Mouse (Mus musculus) embryo, embryonic 9.5 days (tissue): ENCODE results near the gene Fbrsl1.
"Not testable (repeated sequence)": the region's sequence is repeated elsewhere in the genome, so short reads cannot be mapped to it uniquely, and the experiment has no call there.

Source experiments
- DNase-seq: peaks from one replicate; pipeline ENCODE4 v3.0.0-alpha.2; 2017; ENCODE audit errors: extremely low spot score

Fbrsl1 gene

DNA sequence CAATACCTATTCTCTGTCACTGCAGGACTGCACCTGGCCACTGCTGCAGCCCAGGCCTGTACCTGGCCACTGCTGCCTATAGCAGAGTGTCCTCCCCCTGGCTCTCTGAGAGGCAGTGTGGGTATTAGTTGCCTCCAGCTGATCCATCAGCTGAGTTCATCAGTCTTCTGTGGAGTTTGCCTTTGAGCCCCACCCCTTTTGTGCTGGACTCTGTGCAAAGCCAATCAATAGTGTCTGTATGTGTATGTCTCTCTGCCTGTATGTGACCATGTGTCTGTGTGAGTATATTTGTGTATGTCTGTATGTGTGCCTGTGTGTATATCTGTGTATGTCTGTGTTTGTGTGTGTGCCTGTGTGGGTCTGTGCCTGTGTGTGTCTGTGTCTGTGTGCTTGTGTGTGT lies 7.0 kb upstream of the Fbrsl1 start:
- no peak for DNase-seq

DNA sequence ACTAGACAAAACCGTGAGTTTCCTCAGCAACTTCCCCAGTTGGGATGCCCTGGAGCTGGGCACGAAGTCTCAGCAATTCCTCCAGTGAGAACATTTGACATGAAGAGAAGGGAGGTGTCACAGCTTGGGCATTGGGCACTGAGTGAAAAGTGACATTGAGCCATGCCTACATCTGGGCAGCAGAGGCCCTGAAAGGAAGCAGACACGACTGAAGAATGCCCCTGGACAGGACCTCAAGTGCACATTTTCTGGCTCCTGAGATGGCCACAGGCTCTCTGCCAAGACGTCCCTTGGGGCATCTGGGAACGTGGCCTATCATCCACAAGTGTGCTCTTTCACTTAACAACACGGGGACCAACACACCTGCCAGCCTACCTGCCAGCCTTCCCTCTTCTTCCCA lies 991 bp upstream of the Fbrsl1 start:
- no peak for DNase-seq

DNA sequence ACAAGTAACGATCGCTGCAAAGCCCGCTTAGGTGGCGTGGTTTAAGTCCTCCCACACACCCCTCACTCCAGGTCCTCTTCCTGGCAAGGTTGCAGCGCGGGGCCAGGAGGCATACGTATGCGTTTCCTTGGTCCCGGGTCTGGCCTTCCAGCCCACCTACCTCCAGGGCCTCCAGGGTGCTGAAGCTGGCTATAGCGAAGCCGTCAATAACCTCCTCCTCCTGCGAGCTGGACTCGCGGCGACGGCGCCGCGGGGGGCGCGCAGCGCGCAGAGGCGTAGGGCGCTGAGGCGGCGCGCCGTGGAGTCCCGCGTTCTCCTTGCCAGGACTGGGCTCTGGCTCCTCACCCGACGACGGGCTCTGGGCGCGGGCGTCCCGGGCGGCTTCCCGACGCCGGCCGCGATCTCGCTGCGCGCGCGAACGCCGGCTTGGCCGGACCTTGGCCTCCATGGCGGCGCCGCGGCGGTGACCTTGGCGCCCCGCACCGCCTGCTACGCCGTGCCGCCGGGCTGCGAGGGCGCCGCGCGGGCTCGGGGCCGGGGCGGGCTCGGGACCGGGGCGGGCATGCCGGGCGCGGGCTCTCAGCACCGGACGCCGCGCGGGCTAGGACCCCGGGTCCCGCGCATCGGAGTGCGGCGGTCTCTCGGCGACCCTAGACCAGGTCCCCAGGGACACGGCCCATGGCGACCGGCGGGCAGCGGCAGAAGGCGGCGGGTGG lies 425 bp downstream of the Fbrsl1 start:
- peak; percentile 39 for DNase-seq

DNA sequence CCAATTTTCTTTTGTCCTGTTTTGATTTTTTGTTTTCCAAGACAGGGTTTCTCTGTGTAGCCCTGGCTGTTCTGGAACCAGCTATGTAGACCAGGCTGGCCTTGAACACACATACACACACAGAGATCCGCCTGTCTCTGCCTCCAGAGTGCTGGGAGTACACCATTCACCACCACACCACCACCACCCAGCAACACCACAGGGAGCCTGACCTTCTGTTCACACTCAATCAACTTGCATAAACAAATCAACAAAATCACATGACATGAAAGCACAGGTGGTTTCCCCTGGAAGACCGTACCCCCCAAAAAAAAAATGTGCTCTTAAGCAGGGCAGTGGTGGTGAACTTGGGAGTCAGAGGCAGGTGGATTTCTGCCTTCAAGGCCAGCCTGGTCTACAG lies 3.8 kb downstream of the Fbrsl1 start:
- no peak for DNase-seq

DNA sequence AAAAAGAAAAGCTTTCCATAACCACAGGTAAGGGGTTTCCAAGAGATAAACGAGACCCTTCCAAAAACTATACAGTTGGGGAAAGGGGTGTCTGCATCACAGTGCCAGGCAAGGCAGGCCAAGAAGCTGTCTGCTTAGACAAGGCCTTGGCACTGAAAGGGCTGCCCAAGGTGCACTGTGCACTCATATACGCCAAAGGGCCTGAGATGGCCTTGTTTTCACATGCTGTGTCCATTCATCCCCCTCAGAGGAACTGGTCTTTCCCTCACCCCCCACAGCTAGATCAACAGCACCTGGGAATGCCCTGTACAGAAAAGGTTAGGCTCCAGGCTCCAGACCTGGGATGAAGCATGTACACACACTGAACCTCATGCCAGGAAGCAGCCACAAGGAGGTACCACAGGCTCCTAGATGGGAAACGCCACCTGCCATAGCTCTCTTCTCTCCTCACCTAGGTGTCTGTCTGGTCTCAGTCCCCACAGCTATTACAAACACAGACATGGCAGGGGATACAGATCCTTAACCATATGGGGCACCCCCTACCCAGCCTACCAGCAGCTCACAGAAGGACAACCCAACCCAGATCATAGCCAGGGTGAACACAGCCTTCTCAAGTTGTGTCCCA lies 5.2 kb downstream of the Fbrsl1 start:
- no peak for DNase-seq

DNA sequence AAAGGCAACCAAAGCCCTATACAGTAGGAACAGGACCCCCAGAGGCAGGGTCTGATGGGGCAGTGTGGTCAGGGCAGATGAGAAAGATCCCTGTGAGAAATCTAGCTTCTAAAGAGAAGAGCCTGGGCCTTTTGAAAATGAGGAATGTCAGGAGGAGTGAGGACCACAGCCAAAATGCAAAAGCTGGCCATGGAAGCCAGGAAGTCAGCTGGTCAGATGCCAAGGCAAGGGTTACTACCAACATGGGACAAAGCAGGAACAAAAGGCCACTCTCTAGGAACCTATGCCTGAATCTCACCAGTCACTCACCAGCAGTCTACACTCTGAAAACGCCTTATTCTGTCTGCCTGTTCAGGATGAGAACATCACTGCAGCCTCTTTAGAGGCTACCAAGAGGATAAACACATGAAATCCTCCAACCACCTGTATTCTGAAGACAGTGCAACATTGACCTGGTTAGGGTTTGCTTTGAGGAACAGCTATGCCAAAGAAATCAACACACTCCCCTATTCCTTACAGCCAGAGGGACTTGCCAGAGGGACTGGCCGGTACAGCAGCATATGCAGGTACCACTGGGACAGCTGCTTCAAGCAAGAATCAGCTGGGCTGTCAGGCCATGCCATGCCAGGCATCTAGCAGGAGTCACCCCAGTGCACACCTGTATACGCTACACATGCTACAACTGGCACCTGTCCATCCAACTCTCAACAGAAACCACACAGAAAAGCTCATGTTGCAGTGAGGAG lies 8.6 kb downstream of the Fbrsl1 start:
- DNase-seq: no peak

DNA sequence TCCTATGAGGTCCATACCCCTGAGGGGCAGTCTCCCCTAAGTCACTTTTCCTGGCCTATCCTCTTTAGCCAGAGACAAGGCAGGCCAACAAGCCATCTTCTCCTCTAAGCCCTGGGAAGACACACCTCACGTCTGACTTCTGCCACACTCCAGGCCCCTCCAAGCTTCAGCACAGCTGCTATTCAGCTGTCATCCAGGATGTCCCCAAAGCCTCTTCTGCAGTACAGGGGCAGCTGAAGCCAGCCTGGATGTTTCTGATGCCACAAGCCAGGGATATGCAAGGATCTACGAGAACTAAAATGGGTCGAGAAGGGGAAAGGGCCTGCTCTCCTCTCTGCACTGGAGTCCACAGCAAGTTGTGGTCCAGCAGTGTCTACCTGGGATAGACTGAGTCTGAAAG lies 9.7 kb downstream of the Fbrsl1 start:
- DNase-seq: no peak

DNA sequence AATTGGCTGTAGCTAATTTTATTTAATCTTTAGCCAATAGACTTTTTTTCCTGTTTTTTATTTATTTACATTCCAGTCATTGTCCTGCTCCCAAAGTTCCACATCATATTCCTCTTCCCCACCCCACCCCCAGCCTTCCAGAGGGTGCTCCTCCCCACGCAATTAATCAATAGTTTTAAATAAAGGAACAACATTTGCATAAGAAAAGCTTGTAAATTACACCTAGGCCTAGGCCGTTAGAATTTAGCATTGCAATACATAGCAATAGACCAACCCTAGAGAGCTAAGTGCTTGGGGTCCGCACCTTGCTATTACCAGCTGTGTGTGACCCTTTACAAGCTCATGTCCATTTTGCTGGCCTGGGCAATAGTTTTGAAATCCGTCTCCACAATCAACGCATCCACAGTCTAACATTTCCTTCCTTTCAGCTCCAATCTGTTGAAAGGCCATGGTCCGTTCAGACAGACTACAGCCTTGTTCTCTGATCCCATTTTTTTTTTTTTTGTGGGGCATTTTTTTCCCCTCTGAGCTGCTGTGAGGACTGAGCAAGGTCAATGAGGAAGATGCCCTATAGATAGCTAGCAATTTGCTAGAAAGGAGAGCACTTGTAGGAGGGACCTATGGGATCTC lies 10.6 kb downstream of the Fbrsl1 start:
- DNase-seq: no peak

DNA sequence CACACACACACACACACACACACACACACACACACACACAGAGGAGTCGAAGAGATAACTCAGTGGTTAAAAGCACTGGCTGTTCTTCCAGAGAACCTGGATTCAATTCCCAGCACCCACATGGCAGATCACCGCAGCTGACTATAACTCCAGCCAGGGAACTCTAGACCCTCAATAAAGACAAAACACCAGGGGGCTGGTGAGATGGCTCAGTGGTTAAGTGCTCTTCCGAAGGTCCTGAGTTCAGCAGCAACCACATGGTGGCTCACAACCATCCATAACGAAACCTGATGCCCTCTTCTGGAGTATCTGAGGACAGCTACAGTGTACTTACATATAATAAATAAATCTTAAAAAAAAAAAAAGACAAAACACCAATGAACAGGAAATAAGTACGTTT lies 12.1 kb downstream of the Fbrsl1 start:
- DNase-seq: not testable (repeated sequence)

DNA sequence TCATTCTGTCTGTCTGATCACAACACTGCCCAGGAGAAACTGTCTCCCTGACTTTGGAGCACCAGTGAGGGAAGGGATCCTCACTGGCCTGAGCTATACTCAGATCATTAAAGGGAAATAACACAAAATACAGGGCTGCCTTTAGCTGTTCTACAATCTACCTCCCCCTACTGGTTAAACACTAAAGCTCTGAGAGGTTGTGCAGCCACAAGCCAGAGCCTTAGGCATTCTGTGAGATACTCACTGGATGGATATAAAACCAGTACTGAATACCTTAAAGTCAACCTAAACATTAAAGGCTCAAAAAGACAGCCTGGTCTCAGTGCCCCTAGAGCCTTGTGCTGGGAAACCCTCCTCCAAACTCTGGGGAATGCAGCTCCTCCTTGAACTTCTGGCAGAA lies 13.5 kb downstream of the Fbrsl1 start:
- DNase-seq: no peak

DNA sequence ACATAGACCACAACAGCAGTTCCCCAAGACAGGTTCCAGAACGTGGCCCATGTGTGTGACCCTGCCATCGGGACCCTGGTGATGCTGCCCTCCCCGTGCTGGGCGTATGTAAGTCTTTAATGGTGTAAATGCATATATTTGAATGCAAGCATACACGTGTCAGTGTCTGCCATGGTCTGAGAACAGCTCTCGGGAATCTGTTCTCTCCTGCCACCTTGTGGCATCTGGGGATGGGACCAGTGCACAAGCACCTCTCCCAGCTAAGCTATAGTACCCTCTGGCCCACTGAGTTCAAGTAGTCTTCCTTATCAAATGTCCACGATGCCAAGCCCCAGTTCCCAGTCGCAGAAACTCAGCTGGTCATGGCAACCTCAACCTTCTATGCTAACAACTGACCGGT lies 19.3 kb downstream of the Fbrsl1 start:
- DNase-seq: peak; percentile 52

DNA sequence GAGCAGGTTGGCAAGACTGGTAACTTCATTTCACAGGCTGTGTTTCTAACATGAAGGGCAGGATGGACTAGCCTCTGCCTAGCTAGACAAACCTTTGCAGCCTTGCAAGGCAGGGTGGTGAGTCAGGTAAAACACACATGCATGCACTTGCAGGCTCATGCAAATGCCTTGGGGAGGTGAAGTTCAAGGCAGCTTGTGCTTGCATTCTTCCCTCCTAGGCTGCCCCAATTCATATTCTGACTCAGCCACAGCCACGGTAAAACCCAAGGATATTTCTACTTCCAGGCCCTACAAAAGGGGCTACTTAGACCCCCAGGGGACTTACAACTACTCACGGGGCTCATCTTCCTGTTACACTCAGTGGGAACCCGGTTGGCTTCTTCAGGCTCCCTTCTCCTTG lies 20.0 kb downstream of the Fbrsl1 start:
- no peak for DNase-seq

DNA sequence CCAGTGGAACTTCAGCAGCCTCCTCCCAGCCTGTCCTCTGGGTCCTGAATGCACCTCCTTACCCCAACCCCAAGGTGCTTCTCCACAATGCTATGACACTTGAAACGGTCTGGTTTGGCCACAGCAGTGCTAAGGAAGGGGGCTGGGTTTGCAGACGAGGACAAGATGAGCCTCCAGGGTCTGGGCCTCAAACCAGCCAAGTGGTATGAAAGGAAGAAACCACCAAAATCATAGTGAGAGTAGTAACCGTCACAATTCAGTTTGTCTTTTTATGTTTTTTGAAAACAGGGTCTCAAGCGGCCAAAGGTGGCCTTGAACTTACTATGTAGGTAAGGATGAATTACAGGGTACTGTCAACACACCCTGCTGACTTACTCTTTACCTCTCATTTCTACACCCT lies 23.1 kb downstream of the Fbrsl1 start:
- DNase-seq: no peak

DNA sequence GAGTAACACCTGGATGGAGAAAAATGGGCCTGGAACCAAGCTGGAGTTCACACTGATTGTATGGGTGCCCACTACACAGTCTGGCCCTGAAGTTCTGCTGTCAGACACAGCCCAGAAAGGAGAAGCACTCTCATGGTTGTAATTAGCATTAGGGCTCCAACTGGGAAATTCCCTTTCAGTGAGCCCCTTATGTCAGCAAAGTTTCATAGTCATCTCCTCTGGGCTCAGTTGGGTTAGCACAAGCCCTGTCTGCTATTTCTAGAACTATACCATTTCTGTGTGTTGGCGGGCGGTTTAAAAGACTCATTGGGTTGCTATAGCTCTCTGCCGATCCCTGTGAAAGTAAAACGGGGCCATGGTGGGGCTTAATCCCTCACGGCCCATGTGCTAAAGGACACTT lies 24.1 kb downstream of the Fbrsl1 start:
- DNase-seq: no peak

DNA sequence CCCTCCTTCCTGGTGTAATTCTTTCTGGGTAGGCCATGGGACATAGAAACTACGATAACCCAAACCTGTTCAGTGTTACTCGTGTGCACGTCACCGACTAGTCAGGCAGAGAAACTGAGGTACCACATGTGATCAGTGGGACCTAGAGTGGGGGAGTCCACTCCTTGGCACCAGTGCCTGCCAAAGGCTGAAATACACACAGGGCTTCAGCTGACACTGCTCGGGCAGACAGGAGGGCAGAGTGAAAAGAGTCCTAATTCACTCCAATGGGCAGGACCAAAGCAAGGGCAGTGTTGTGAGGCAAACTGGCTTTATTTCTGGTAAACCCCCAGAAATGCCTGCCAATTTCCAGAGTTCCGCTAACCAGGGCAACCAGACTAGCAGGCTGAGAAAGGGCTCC lies 26.9 kb downstream of the Fbrsl1 start:
- DNase-seq: no peak

DNA sequence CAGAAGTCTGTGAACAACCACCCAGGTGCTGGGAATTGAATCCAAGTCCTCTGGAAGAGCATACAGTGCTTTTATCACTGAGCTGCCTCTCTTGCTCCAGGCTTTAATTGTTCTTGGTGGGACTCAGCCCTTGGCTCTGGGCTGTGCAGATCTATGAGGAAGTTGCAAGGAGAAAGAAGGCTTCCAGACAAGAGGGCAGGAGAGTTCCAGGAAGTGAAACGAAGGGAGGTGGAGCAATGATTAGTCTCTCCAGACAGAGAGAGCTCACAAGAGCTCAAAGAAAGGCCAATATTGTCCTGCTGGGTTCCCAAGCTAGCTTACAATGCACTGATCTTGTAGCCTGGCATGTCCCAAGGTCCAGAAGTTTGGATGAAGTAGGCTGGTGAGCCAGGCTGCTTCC lies 27.4 kb downstream of the Fbrsl1 start:
- no peak for DNase-seq

DNA sequence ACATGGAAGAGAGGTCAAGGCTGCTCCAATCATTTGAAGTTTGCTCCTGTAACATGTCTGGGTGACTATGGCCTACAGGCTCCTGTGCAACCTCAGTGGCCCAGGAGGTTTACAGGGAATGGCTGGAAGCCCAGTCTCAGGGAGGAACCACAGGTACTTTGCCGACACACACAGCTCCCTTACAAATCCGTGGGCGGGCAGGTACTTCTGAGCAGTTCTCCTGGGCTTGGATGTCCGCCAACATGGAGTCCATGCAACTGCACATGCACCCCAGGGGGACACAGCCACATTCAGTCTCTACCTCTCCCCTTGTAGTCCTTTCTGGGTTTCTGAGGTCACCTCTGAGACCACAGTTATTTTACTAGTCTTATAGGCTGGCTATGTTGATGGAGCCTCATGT lies 28.1 kb downstream of the Fbrsl1 start:
- DNase-seq: no peak

DNA sequence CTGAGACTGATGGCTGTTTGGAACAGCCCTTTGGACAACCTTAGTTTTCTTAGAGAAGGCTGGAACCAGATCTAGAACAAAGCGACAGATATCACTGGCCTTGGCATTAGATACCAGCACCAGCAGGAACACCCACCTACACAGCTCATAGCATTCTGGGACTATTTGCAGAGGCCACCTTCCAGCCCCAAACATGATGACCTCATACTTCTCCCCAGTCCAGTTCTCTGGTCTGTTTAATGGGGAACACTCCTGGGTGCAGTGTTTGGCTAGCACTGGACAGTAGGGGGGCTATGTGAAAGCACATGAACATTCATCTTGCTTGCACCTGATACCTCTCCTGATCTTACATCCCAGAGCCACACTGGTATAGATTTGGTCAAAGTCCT lies 29.8 kb downstream of the Fbrsl1 start:
- DNase-seq: no peak

DNA sequence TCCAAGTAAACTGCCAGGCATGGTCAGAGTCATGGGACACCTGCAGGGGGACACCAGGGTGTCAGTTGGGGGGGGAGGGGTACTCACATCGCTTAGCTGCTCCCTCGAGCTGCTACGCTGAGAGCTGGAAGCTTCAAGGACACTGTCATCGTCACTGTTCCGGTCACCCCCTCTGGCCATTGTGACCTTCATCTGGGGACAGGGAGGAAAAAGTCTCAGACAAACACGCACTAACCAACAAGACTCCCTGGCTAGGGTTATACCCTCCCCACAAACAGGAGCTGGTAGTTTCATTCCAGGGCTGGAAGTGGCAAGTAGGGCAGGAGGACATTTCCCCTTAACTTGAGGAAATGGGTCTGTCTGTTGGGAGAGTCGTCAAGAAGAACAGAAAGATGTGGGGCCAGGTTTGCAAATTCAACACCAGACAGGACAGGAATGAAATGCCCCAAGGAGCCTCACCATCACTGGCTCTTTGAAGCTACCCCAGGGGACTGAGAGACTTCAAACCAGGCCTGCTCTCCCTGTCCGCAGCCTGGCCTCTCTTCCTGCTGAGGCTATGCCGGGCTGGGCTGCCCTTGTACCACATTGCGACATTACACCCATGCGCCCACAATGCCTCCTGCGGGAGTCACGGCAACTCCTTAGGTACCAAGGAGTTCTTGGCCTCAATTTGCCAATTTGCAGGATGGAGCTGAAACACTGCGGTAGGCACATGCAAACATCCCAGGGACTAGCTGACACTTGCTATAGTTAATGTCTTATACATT lies 30.4 kb downstream of the Fbrsl1 start:
- DNase-seq: no peak

DNA sequence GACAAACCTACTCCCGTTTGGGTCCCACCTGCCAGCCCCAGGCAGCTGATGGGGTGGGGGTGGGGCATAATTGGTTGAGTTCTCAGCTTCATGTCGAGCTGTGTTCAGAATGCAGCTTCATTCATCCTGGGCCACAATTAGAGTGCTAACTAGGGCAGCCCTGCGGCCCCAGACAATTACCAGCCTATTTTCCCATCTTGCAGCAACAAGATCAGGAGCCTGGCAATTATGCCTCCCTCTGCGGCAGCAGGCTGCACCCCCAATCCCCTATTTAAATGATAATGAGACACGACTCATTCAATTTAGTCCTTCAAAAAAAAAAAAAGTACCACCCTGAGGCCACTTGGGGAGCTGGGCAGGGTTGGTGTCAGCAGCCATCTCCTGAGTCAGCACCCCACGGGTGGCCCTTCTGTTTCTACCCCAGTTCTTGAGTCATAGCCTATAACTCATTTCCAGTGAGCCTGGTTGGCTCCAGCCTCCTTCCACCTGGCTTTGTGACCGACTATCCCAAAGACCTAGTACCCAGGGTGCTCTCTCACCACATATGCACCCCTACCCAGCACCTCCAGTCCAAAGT lies 31.4 kb downstream of the Fbrsl1 start:
- DNase-seq: peak; percentile 35

DNA sequence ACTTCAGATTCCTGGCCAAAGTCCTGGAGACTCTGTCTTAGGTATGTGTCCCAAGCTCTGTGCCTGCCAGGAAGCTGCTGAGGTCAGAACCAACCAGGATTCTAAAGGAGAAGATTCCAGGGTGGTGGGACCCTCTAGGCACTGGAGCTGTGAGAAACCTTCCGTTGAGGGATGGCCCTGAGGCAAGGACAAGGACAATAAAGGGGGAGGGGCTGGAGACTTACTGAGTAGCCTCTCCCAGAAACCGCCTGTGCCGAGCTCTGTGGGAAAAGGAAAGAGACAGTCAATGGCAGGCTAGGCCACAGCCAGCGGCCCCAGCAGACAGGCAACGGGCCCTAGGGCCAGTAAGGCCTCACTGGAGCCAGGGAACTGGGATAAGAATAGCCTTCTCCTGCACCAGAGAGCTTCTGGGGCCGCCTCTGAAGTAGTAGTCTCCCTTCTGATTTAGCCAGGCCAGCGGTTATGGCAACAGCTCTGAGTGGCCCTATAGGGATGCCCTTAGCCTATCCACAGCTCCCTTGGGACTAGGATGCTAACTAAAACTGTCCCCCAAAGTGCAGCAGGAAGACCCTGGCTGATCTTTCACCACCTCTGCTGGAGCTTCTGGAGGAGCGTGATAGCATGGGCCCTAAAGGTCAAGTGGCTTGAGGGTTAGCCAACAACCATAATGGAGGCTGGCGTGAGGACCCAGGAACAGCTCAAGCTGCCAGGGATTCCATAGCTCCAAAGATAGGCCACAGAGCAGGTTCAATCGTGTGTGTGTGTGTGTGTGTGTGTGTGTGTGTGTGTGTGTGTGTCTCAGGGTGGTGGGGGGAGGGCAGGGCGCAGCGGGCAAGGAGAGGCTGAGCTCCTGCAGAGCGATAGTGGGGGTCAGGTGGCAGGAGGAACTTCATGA lies 32.2 kb downstream of the Fbrsl1 start:
- DNase-seq: no peak
